Mouse (Mus musculus) neural tube, embryonic 11.5 days (tissue): ENCODE results near the gene Paxip1. TPM values are rescaled to one million over a fixed set of nuclear protein-coding genes. Genes with fewer than 3 reads are reported as not detected.

Source experiments
- ATAC-seq: fragments of 200-750 bp; cut with Nextera tagmentation; 2 replicates; pipeline ENCODE4 v1.8.0; 2017; ENCODE audit warnings: moderate number of reproducible peaks, mild to moderate bottlenecking, moderate TSS enrichment, moderate library complexity; ENCODE audit not compliant: insufficient read depth, low FRiP score, low TSS enrichment
- DNase-seq: peaks from one replicate; pipeline ENCODE4 v3.0.0-alpha.2; 2015; ENCODE audit warnings: low spot score
- H3K27ac ChIP-seq: fragments of 300-500 bp; sonication (generic); 2 replicates; pipeline ENCODE4 v1.5.1; 2014; ENCODE audit warnings: low read depth, mild to moderate bottlenecking, low read length
- H3K27me3 ChIP-seq: fragments of 300-500 bp; sonication (generic); 2 replicates; pipeline ENCODE4 v1.6.1; 2014; ENCODE audit warnings: mild to moderate bottlenecking, low read length, mixed read lengths; ENCODE audit not compliant: control insufficient read depth, insufficient read depth
- H3K36me3 ChIP-seq: fragments of 300-500 bp; sonication (generic); 2 replicates; pipeline ENCODE4 v1.6.1; 2014; ENCODE audit warnings: mild to moderate bottlenecking, low read length, moderate library complexity, mixed read lengths; ENCODE audit not compliant: control insufficient read depth, insufficient read depth
- H3K4me1 ChIP-seq: fragments of 300-500 bp; sonication (generic); 2 replicates; pipeline ENCODE4 v1.6.1; 2014; ENCODE audit warnings: low read length, mixed read lengths; ENCODE audit not compliant: control insufficient read depth, insufficient read depth
- H3K4me2 ChIP-seq: fragments of 300-500 bp; sonication (generic); 2 replicates; pipeline ENCODE4 v1.6.1; 2014; ENCODE audit warnings: low read depth, mild to moderate bottlenecking, moderate library complexity
- H3K4me3 ChIP-seq: fragments of 300-500 bp; sonication (generic); 2 replicates; pipeline ENCODE4 v1.5.1; 2014; ENCODE audit warnings: low read depth, low read length
- H3K9ac ChIP-seq: fragments of 300-500 bp; sonication (generic); 2 replicates; pipeline ENCODE4 v1.6.1; 2014; ENCODE audit warnings: mild to moderate bottlenecking, low read length
- H3K9me3 ChIP-seq: fragments of 300-500 bp; sonication (generic); 2 replicates; pipeline ENCODE4 v1.6.1; 2016; ENCODE audit warnings: low read length; ENCODE audit not compliant: control insufficient read depth
- WGBS: fragments of 180-500 bp; shearing (Covaris S2); extraction: QIAGEN DNeasy Blood & Tissue Kit; methylation state at CpG from one replicate; pipeline ENCODE4 v1.1.7; 2014; 5-methylcytosine and 5-hydroxymethylcytosine counted together
- polyA plus RNA-seq: library from polyadenylated mRNA; unstranded; fragments of >200 nt; fragmentation: Nextera tagmentation; extraction: Ambion mirVana; gene quantifications from 2 replicates; pipeline ENCODE4 v1.2.1, GENCODE M21; 2014

The Paxip1 gene
- polyA plus RNA-seq, 1 experiment from 2014 or later, result 53.2 TPM

GRCm38 (mm10) chr5:27716026-27716425 is 75.5 kb downstream of the Paxip1 start:
- Histone ChIP-seq H3K27ac (no peak overlapping the region), H3K4me1 (no peaks in the 10 kb centered on the region), H3K4me2 (no peak overlapping the region), H3K36me3 (no peaks in the 10 kb centered on the region), H3K9me3 (no peaks in the 10 kb centered on the region), H3K27me3 (no peaks in the 10 kb centered on the region), H3K9ac (no peak overlapping the region), H3K4me3 (no peak overlapping the region)
- DNase-seq (no peak), ATAC-seq (no peak)
- WGBS, result 83% methylated on average over 4 of the region's 4 CpGs

- no peak overlapping the region for H3K4me2 ChIP-seq
- no peak overlapping the region for H3K9ac ChIP-seq
- H3K9me3 ChIP-seq, result no peaks in the 10 kb centered on the region
- no peaks in the 10 kb centered on the region for H3K36me3 ChIP-seq
- H3K4me1 ChIP-seq, result no peaks in the 10 kb centered on the region
- DNase-seq, result peak; percentile 29
- no peaks in the 10 kb centered on the region for H3K27me3 ChIP-seq
- WGBS, result 52% methylated on average over 9 of the region's 9 CpGs
- H3K4me3 ChIP-seq, result no peak overlapping the region
- H3K27ac ChIP-seq, result no peak overlapping the region; the same call in 1 of the 2 replicates
- ATAC-seq, result no peak
Measured at GRCm38 (mm10) chr5:27714356-27714755, 77.1 kb downstream of the Paxip1 start.

GRCm38 (mm10) chr5:27711461-27712192 is 79.9 kb downstream of the Paxip1 start:
- Histone ChIP-seq H3K27ac (no peak overlapping the region), H3K4me3 (no peak overlapping the region), H3K27me3 (no peaks in the 10 kb centered on the region), H3K4me1 (no peaks in the 10 kb centered on the region), H3K9me3 (no peaks in the 10 kb centered on the region), H3K36me3 (no peaks in the 10 kb centered on the region), H3K9ac (no peak overlapping the region), H3K4me2 (no peak overlapping the region)
- DNase-seq (no peak), ATAC-seq (no peak)
- WGBS, result 59% methylated on average over 8 of the region's 8 CpGs

GRCm38 (mm10) chr5:27708209-27708608 is 83.3 kb downstream of the Paxip1 start:
- ATAC-seq (no peak), DNase-seq (peak; percentile 44)
- no peak overlapping the region for H3K27ac ChIP-seq

GRCm38 (mm10) chr5:27707283-27707682 is 84.2 kb downstream of the Paxip1 start:
- Histone ChIP-seq H3K4me2 (no peak overlapping the region), H3K4me3 (no peak overlapping the region), H3K9ac (no peak overlapping the region), H3K36me3 (no peaks in the 10 kb centered on the region), H3K27me3 (no peaks in the 10 kb centered on the region), H3K4me1 (no peaks in the 10 kb centered on the region), H3K9me3 (no peaks in the 10 kb centered on the region), H3K27ac (no peak overlapping the region)
- no peak for DNase-seq
- ATAC-seq, result no peak

More at GRCm38 (mm10) chr5:27708209-27708608, 83.3 kb downstream of the Paxip1 start:
- no peak overlapping the region for H3K4me2 ChIP-seq
- WGBS, result 57% methylated on average over 6 of the region's 6 CpGs
- H3K27me3 ChIP-seq, result no peaks in the 10 kb centered on the region
- H3K9ac ChIP-seq, result no peak overlapping the region
- H3K9me3 ChIP-seq, result no peaks in the 10 kb centered on the region
- H3K36me3 ChIP-seq, result no peaks in the 10 kb centered on the region
- no peaks in the 10 kb centered on the region for H3K4me1 ChIP-seq
- no peak overlapping the region for H3K4me3 ChIP-seq

GRCm38 (mm10) chr5:27706551-27706950 is 84.9 kb downstream of the Paxip1 start:
- no peaks in the 10 kb centered on the region for H3K9me3 ChIP-seq
- H3K4me2 ChIP-seq, result no peak overlapping the region
- no peak overlapping the region for H3K27ac ChIP-seq
- H3K4me1 ChIP-seq, result no peaks in the 10 kb centered on the region
- no peak overlapping the region for H3K9ac ChIP-seq
- whole genome bisulfite sequencing, result 77% methylated on average over 6 of the region's 6 CpGs
- H3K27me3 ChIP-seq, result no peaks in the 10 kb centered on the region
- DNase-seq (no peak), ATAC-seq (no peak)
- H3K4me3 ChIP-seq, result no peak overlapping the region
- no peaks in the 10 kb centered on the region for H3K36me3 ChIP-seq

GRCm38 (mm10) chr5:27705020-27705419 is 86.5 kb downstream of the Paxip1 start:
- Histone ChIP-seq H3K9ac (no peak overlapping the region), H3K36me3 (no peaks in the 10 kb centered on the region), H3K9me3 (no peaks in the 10 kb centered on the region), H3K4me2 (no peak overlapping the region), H3K27ac (no peak overlapping the region), H3K27me3 (no peaks in the 10 kb centered on the region), H3K4me1 (no peaks in the 10 kb centered on the region), H3K4me3 (no peak overlapping the region)
- ATAC-seq (no peak), DNase-seq (no peak)

GRCm38 (mm10) chr5:27702482-27702881 is 89.0 kb downstream of the Paxip1 start:
- Histone ChIP-seq H3K27me3 (no peaks in the 10 kb centered on the region), H3K27ac (no peak overlapping the region), H3K9ac (no peak overlapping the region), H3K4me2 (no peak overlapping the region), H3K36me3 (no peaks in the 10 kb centered on the region), H3K4me3 (no peak overlapping the region), H3K4me1 (no peaks in the 10 kb centered on the region), H3K9me3 (no peaks in the 10 kb centered on the region)
- 82% methylated on average over 6 of the region's 6 CpGs for WGBS
- ATAC-seq (no peak), DNase-seq (no peak)
